Mouse (Mus musculus) liver, embryonic 15.5 days (tissue): ENCODE results near the gene Rassf9. TPM values are rescaled to one million over a fixed set of nuclear protein-coding genes. Genes with fewer than 3 reads are reported as not detected.

ENCODE experiments used
- ATAC-seq: fragments of 200-750 bp; cut with Nextera tagmentation; 2 replicates; pipeline ENCODE4 v1.8.0; 2017; ENCODE audit warnings: moderate number of reproducible peaks, mild to moderate bottlenecking, moderate library complexity; ENCODE audit not compliant: insufficient read depth
- H3K27ac ChIP-seq: fragments of 300-500 bp; sonication (generic); replicated peaks from 2 replicates; pipeline ENCODE4 v1.5.1; 2015; ENCODE audit warnings: mild to moderate bottlenecking, inconsistent platforms
- H3K27me3 ChIP-seq: fragments of 300-500 bp; sonication (generic); 2 replicates; pipeline ENCODE4 v1.6.1; 2015; ENCODE audit warnings: mild to moderate bottlenecking, inconsistent platforms
- H3K36me3 ChIP-seq: fragments of 300-500 bp; sonication (generic); replicated peaks from 2 replicates; pipeline ENCODE4 v1.6.1; 2015; ENCODE audit warnings: moderate library complexity, mild to moderate bottlenecking, inconsistent platforms
- H3K4me1 ChIP-seq: fragments of 300-500 bp; sonication (generic); replicated peaks from 2 replicates; pipeline ENCODE4 v1.6.1; 2015; ENCODE audit warnings: inconsistent platforms
- H3K4me2 ChIP-seq: fragments of 300-500 bp; sonication (generic); 2 replicates; pipeline ENCODE4 v1.6.1; 2015; ENCODE audit warnings: moderate library complexity, mild to moderate bottlenecking, inconsistent platforms
- H3K4me3 ChIP-seq: fragments of 300-500 bp; sonication (generic); replicated peaks from 2 replicates; pipeline ENCODE4 v1.5.1; 2015; ENCODE audit warnings: mild to moderate bottlenecking, inconsistent platforms
- H3K9ac ChIP-seq: fragments of 300-500 bp; sonication (generic); 2 replicates; pipeline ENCODE4 v1.6.1; 2015; ENCODE audit warnings: moderate library complexity, mild to moderate bottlenecking, inconsistent platforms
- H3K9me3 ChIP-seq: fragments of 300-500 bp; sonication (generic); replicated peaks from 2 replicates; pipeline ENCODE4 v1.6.1; 2016; ENCODE audit warnings: inconsistent platforms
- WGBS: fragments of 180-500 bp; shearing (Covaris S2); methylation state at CpG from one replicate; pipeline ENCODE4 v1.1.7; 2015; ENCODE audit warnings: mixed read lengths; ENCODE audit not compliant: insufficient replicate concordance; 5-methylcytosine and 5-hydroxymethylcytosine counted together
- polyA plus RNA-seq: library from polyadenylated mRNA; unstranded; fragments of >200 nt; fragmentation: Nextera tagmentation; extraction: Ambion mirVana; gene quantifications from 2 replicates; pipeline ENCODE4 v1.2.1, GENCODE M21; 2015

Rassf9 gene
- 0.06 and 0.09 TPM in 2 replicates for polyA plus RNA-seq

- Histone ChIP-seq H3K27ac (no peak within 1 kb of the TSS), H3K9ac (no peak within 1 kb of the TSS), H3K4me3 (no peak within 1 kb of the TSS), H3K27me3 (no peaks in the 10 kb centered on the region), H3K4me1 (no peaks in the 10 kb centered on the region), H3K4me2 (no peak within 1 kb of the TSS), H3K9me3 (no peaks in the 10 kb centered on the region), H3K36me3 (no peaks in the 10 kb centered on the region)
- ATAC-seq = no peak
- 16% methylated on average over 5 of the region's 5 CpGs for WGBS
Measured at GRCm38 (mm10) chr10:102511807-102512461, at the start of gene Rassf9. Rassf9 (plus strand) TSS chr10:102512222.

GRCm38 (mm10) chr10:102469412-102469811 is 42.6 kb upstream of the Rassf9 start:
- Histone ChIP-seq H3K4me2 (no peak overlapping the region), H3K27ac (no peak overlapping the region), H3K27me3 (no peaks in the 10 kb centered on the region), H3K4me1 (no peaks in the 10 kb centered on the region), H3K4me3 (no peak overlapping the region), H3K9ac (no peak overlapping the region), H3K36me3 (no peaks in the 10 kb centered on the region), H3K9me3 (no peaks in the 10 kb centered on the region)
- no peak for ATAC-seq
- WGBS = 52% methylated on average over 2 of the region's 2 CpGs

- Histone ChIP-seq H3K36me3 (no peaks in the 10 kb centered on the region), H3K9me3 (no peaks in the 10 kb centered on the region), H3K27ac (no peak within 1 kb of the TSS), H3K9ac (no peak within 1 kb of the TSS), H3K4me2 (no peak within 1 kb of the TSS), H3K27me3 (no peaks in the 10 kb centered on the region), H3K4me1 (no peaks in the 10 kb centered on the region), H3K4me3 (no peak within 1 kb of the TSS)
- WGBS = 3% methylated on average over 3 of the region's 3 CpGs
- ATAC-seq = no peak
Measured at GRCm38 (mm10) chr10:102490386-102490785, 21.6 kb upstream of the Rassf9 start, which contains the start of gene Nts. Nts (minus strand) TSS chr10:102490486.

GRCm38 (mm10) chr10:102491792-102492191 is 20.2 kb upstream of the Rassf9 start:
- no peak overlapping the region for H3K27ac ChIP-seq
- H3K9ac ChIP-seq = no peak overlapping the region
- H3K9me3 ChIP-seq = no peaks in the 10 kb centered on the region
- WGBS = 14% methylated on average over 3 of the region's 3 CpGs
- no peak for ATAC-seq
- H3K36me3 ChIP-seq = no peaks in the 10 kb centered on the region
- H3K4me2 ChIP-seq = no peak overlapping the region
- no peak overlapping the region for H3K4me3 ChIP-seq
- H3K27me3 ChIP-seq = no peaks in the 10 kb centered on the region
- no peaks in the 10 kb centered on the region for H3K4me1 ChIP-seq

- ATAC-seq = no peak
- no peaks in the 10 kb centered on the region for H3K4me1 ChIP-seq
- H3K27ac ChIP-seq = no peak overlapping the region
- no peak overlapping the region for H3K4me3 ChIP-seq
- H3K9ac ChIP-seq = no peak overlapping the region
- H3K36me3 ChIP-seq = no peaks in the 10 kb centered on the region
- no peaks in the 10 kb centered on the region for H3K27me3 ChIP-seq
- WGBS = 16% methylated on average over 4 of the region's 4 CpGs
- no peak overlapping the region for H3K4me2 ChIP-seq
- no peaks in the 10 kb centered on the region for H3K9me3 ChIP-seq
Measured at GRCm38 (mm10) chr10:102498754-102499153, 13.3 kb upstream of the Rassf9 start.

- Histone ChIP-seq H3K4me1 (no peaks in the 10 kb centered on the region), H3K4me3 (no peak overlapping the region), H3K9me3 (no peaks in the 10 kb centered on the region), H3K27ac (no peak overlapping the region), H3K36me3 (no peaks in the 10 kb centered on the region), H3K9ac (no peak overlapping the region), H3K4me2 (no peak overlapping the region), H3K27me3 (no peaks in the 10 kb centered on the region)
- ATAC-seq = no peak
- 48% methylated on average over 4 of the region's 4 CpGs for WGBS
Measured at GRCm38 (mm10) chr10:102507386-102507785, 4.6 kb upstream of the Rassf9 start.

GRCm38 (mm10) chr10:102511461-102511806 is 588 bp upstream of the Rassf9 start:
- Histone ChIP-seq H3K9ac (no peak overlapping the region), H3K27me3 (no peaks in the 10 kb centered on the region), H3K4me2 (no peak overlapping the region), H3K27ac (no peak overlapping the region), H3K9me3 (no peaks in the 10 kb centered on the region), H3K4me3 (no peak overlapping the region), H3K36me3 (no peaks in the 10 kb centered on the region), H3K4me1 (no peaks in the 10 kb centered on the region)
- WGBS = 40% methylated on average over 3 of the region's 3 CpGs
- ATAC-seq = no peak

GRCm38 (mm10) chr10:102514159-102514558 is 2.1 kb downstream of the Rassf9 start:
- WGBS = 3% methylated on average over 1 of the region's 1 CpGs

GRCm38 (mm10) chr10:102527901-102528300 is 15.9 kb downstream of the Rassf9 start:
- Histone ChIP-seq H3K27me3 (no peaks in the 10 kb centered on the region), H3K9ac (no peak overlapping the region), H3K4me2 (no peak overlapping the region), H3K4me1 (no peaks in the 10 kb centered on the region), H3K36me3 (no peaks in the 10 kb centered on the region), H3K27ac (no peak overlapping the region), H3K4me3 (no peak overlapping the region), H3K9me3 (no peaks in the 10 kb centered on the region)
- WGBS = 44% methylated on average over 3 of the region's 3 CpGs
- no peak for ATAC-seq

More at GRCm38 (mm10) chr10:102514159-102514558, 2.1 kb downstream of the Rassf9 start:
- no peaks in the 10 kb centered on the region for H3K27me3 ChIP-seq
- no peak overlapping the region for H3K4me2 ChIP-seq
- H3K4me1 ChIP-seq = no peaks in the 10 kb centered on the region
- ATAC-seq = no peak
- no peak overlapping the region for H3K4me3 ChIP-seq
- H3K36me3 ChIP-seq = no peaks in the 10 kb centered on the region
- no peak overlapping the region for H3K9ac ChIP-seq
- H3K9me3 ChIP-seq = no peaks in the 10 kb centered on the region
- no peak overlapping the region for H3K27ac ChIP-seq

GRCm38 (mm10) chr10:102553941-102554340 is 41.9 kb downstream of the Rassf9 start:
- Histone ChIP-seq H3K4me1 (no peaks in the 10 kb centered on the region), H3K4me2 (no peak overlapping the region), H3K9ac (no peak overlapping the region), H3K36me3 (no peaks in the 10 kb centered on the region), H3K27ac (no peak overlapping the region), H3K9me3 (no peaks in the 10 kb centered on the region), H3K4me3 (no peak overlapping the region), H3K27me3 (no peaks in the 10 kb centered on the region)
- no peak for ATAC-seq
- WGBS = 46% methylated on average over 4 of the region's 4 CpGs

GRCm38 (mm10) chr10:102562488-102562887 is 50.5 kb downstream of the Rassf9 start:
- Histone ChIP-seq H3K4me1 (no peaks in the 10 kb centered on the region), H3K36me3 (no peaks in the 10 kb centered on the region), H3K9me3 (no peaks in the 10 kb centered on the region), H3K4me3 (no peak overlapping the region), H3K4me2 (no peak overlapping the region), H3K9ac (no peak overlapping the region), H3K27ac (no peak overlapping the region), H3K27me3 (no peaks in the 10 kb centered on the region)
- WGBS = 29% methylated on average over 1 of the region's 1 CpGs
- ATAC-seq = no peak

- no peak for ATAC-seq
- 44% methylated on average over 3 of the region's 3 CpGs for WGBS
- Histone ChIP-seq H3K27me3 (no peaks in the 10 kb centered on the region), H3K4me2 (no peak overlapping the region), H3K4me3 (no peak overlapping the region), H3K4me1 (no peaks in the 10 kb centered on the region), H3K9me3 (no peaks in the 10 kb centered on the region), H3K9ac (no peak overlapping the region), H3K36me3 (no peaks in the 10 kb centered on the region), H3K27ac (no peak overlapping the region)
Measured at GRCm38 (mm10) chr10:102577970-102578369, 65.9 kb downstream of the Rassf9 start.
